Mouse (Mus musculus) CH12.LX (cell line): Measurements from ENCODE around the gene Slc7a7. TPM values are rescaled to one million over a fixed set of nuclear protein-coding genes. Genes with fewer than 3 reads are reported as not detected.

Experiments
- polyA plus RNA-seq: library from polyadenylated mRNA; unstranded; fragments of >175 nt; gene quantifications from 2 replicates; pipeline ENCODE4 v1.2.1, GENCODE M21; 2012; ENCODE audit warnings: low read depth; ENCODE audit not compliant: insufficient read length
- total RNA-seq, 2 experiments: library from RNA; depleted of rRNA; stranded (reverse); fragments of 300-350 nt in 1 of 2; fragments of >200 nt in 1 of 2; gene quantifications; 2 replicates each; pipeline ENCODE4 v1.2.3; 2012 to 2014

The Slc7a7 gene
- total and polyA plus RNA-seq, 3 experiments: 27.8 to 50.4 (median 45.4) TPM

Other genes starting within 250 kb of the Slc7a7 start
- gene Dad1, start 163.7 kb downstream of the Slc7a7 start, total RNA-seq (2012; rRNA removed): 161 and 196 TPM in 2 replicates
- gene Dad1, start 163.7 kb downstream of the Slc7a7 start, total RNA-seq (2014; rRNA removed): 192 and 279 TPM in 2 replicates
- 213 and 287 TPM in 2 replicates for gene Dad1, start 163.7 kb downstream of the Slc7a7 start, polyA plus RNA-seq
- 13.4 and 19.8 TPM in 2 replicates for gene Abhd4, start 163.6 kb downstream of the Slc7a7 start, total RNA-seq (2012; rRNA removed)
- gene Abhd4, start 163.6 kb downstream of the Slc7a7 start, total RNA-seq (2014; rRNA removed): 13.4 and 15.9 TPM in 2 replicates
- 22.0 and 23.0 TPM in 2 replicates for gene Abhd4, start 163.6 kb downstream of the Slc7a7 start, polyA plus RNA-seq
- not detected in 2 replicates for gene Olfr49, start 132.8 kb downstream of the Slc7a7 start, total RNA-seq (2012; rRNA removed)
- gene Olfr49, start 132.8 kb downstream of the Slc7a7 start, total RNA-seq (2014; rRNA removed): not detected in 2 replicates
- gene Olfr49, start 132.8 kb downstream of the Slc7a7 start, polyA plus RNA-seq: 0.07 TPM in 2 replicates
- 37.3 and 38.8 TPM in 2 replicates for gene Oxa1l, start 56.9 kb downstream of the Slc7a7 start, total RNA-seq (2012; rRNA removed)
- gene Oxa1l, start 56.9 kb downstream of the Slc7a7 start, total RNA-seq (2014; rRNA removed): 34.6 and 34.7 TPM in 2 replicates
- 88.9 and 111 TPM in 2 replicates for gene Oxa1l, start 56.9 kb downstream of the Slc7a7 start, polyA plus RNA-seq
- gene Mrpl52, start 9.1 kb upstream of the Slc7a7 start, total RNA-seq (2012; rRNA removed): 309 and 328 TPM in 2 replicates
- gene Mrpl52, start 9.1 kb upstream of the Slc7a7 start, total RNA-seq (2014; rRNA removed): 87.9 and 97.1 TPM in 2 replicates
- gene Mrpl52, start 9.1 kb upstream of the Slc7a7 start, polyA plus RNA-seq: 230 and 281 TPM in 2 replicates
- 0.08 and 0.17 TPM in 2 replicates for gene Mmp14, start 13.8 kb upstream of the Slc7a7 start, total RNA-seq (2012; rRNA removed)
- gene Mmp14, start 13.8 kb upstream of the Slc7a7 start, total RNA-seq (2014; rRNA removed): 0.08 and 0.11 TPM in 2 replicates
- 0.10 TPM in 1 of 2 replicates, not detected in the other for gene Mmp14, start 13.8 kb upstream of the Slc7a7 start, polyA plus RNA-seq
- 51.4 and 60.0 TPM in 2 replicates for gene Lrp10, start 46.4 kb upstream of the Slc7a7 start, total RNA-seq (2012; rRNA removed)
- gene Lrp10, start 46.4 kb upstream of the Slc7a7 start, total RNA-seq (2014; rRNA removed): 27.9 and 28.7 TPM in 2 replicates
- 64.1 and 79.8 TPM in 2 replicates for gene Lrp10, start 46.4 kb upstream of the Slc7a7 start, polyA plus RNA-seq
- gene Rem2, start 58.3 kb upstream of the Slc7a7 start, total RNA-seq (2012; rRNA removed): 0.08 and 0.29 TPM in 2 replicates
- not detected in 2 replicates for gene Rem2, start 58.3 kb upstream of the Slc7a7 start, total RNA-seq (2014; rRNA removed)
- gene Rem2, start 58.3 kb upstream of the Slc7a7 start, polyA plus RNA-seq: 0.18 TPM in 1 of 2 replicates, not detected in the other
- 157 and 159 TPM in 2 replicates for gene Prmt5, start 99.7 kb upstream of the Slc7a7 start, total RNA-seq (2012; rRNA removed)
- 106 and 110 TPM in 2 replicates for gene Prmt5, start 99.7 kb upstream of the Slc7a7 start, total RNA-seq (2014; rRNA removed)
- gene Prmt5, start 99.7 kb upstream of the Slc7a7 start, polyA plus RNA-seq: 185 and 206 TPM in 2 replicates
- 65.5 and 71.8 TPM in 2 replicates for gene Haus4, start 136.8 kb upstream of the Slc7a7 start, total RNA-seq (2012; rRNA removed)
- gene Haus4, start 136.8 kb upstream of the Slc7a7 start, total RNA-seq (2014; rRNA removed): 88.6 and 94.3 TPM in 2 replicates
- 109 and 116 TPM in 2 replicates for gene Haus4, start 136.8 kb upstream of the Slc7a7 start, polyA plus RNA-seq
- gene Ajuba, start 159.8 kb upstream of the Slc7a7 start, total RNA-seq (2012; rRNA removed): 0.13 TPM in 1 of 2 replicates, not detected in the other
- gene Ajuba, start 159.8 kb upstream of the Slc7a7 start, total RNA-seq (2014; rRNA removed): 0.09 TPM in 1 of 2 replicates, not detected in the other
- 0.18 and 0.34 TPM in 2 replicates for gene Ajuba, start 159.8 kb upstream of the Slc7a7 start, polyA plus RNA-seq
- 2.9 and 3.6 TPM in 2 replicates for gene 4931414P19Rik, start 188.2 kb upstream of the Slc7a7 start, total RNA-seq (2012; rRNA removed)
- 1.5 TPM in 2 replicates for gene 4931414P19Rik, start 188.2 kb upstream of the Slc7a7 start, total RNA-seq (2014; rRNA removed)
- gene 4931414P19Rik, start 188.2 kb upstream of the Slc7a7 start, polyA plus RNA-seq: 2.7 and 3.8 TPM in 2 replicates
- gene Psmb5, start 200.2 kb upstream of the Slc7a7 start, total RNA-seq (2012; rRNA removed): 411 and 418 TPM in 2 replicates
- gene Psmb5, start 200.2 kb upstream of the Slc7a7 start, total RNA-seq (2014; rRNA removed): 416 and 455 TPM in 2 replicates
- 299 and 371 TPM in 2 replicates for gene Psmb5, start 200.2 kb upstream of the Slc7a7 start, polyA plus RNA-seq
- gene Psmb11, start 203.7 kb upstream of the Slc7a7 start, total RNA-seq (2012; rRNA removed): not detected in 2 replicates
- not detected in 2 replicates for gene Psmb11, start 203.7 kb upstream of the Slc7a7 start, total RNA-seq (2014; rRNA removed)
- gene Psmb11, start 203.7 kb upstream of the Slc7a7 start, polyA plus RNA-seq: not detected in 2 replicates
- not detected in 2 replicates for gene Gm17606, start 223.2 kb upstream of the Slc7a7 start, total RNA-seq (2012; rRNA removed)
- gene Gm17606, start 223.2 kb upstream of the Slc7a7 start, total RNA-seq (2014; rRNA removed): not detected in 2 replicates
- gene Gm17606, start 223.2 kb upstream of the Slc7a7 start, polyA plus RNA-seq: 1.9 and 2.5 TPM in 2 replicates
- 1.5 and 1.6 TPM in 2 replicates for gene Cdh24, start 223.6 kb upstream of the Slc7a7 start, total RNA-seq (2012; rRNA removed)
- 1.0 and 1.2 TPM in 2 replicates for gene Cdh24, start 223.6 kb upstream of the Slc7a7 start, total RNA-seq (2014; rRNA removed)
- 4.9 and 5.4 TPM in 2 replicates for gene Cdh24, start 223.6 kb upstream of the Slc7a7 start, polyA plus RNA-seq